In the genomic region with DNA sequence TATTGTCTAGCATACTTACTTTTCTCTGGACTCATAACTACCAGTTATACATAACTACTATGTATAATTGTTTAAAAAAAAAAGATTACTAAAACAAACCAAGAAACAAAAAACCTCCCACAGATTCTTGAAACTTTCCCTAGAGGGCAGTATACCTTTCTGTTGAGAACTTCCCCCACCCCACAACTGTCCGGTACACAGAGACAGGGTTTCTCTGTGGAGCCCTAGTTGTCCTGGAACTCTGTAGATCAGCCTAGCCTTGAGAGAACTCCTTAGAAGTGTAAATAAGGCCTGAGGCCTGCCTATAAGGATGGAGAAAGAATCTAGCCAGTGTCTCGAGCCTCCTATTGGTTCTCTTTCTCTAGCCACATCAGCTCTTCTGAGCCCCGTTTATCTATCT, we compare ENCODE assay signal across 13 mouse cellular contexts. TPM values are rescaled to one million over a fixed set of nuclear protein-coding genes. Genes with fewer than 3 reads are reported as not detected.
A peak's percentile ranks its signal among the peaks of the same experiment; 100 is the strongest.
DNase-seq lines count a peak whose midpoint lies in the region; ATAC-seq and TF ChIP-seq lines count a peak whose summit lies in the region.
"Had no signal": no experiment of that assay in that cellular context is flagged by ENCODE, and none has a peak within 500 bp of the region (broad histone marks: within the 10 kb centered on the region; RNA-seq: fewer than 3 reads in every experiment).

No protein-coding gene starts in this region.

- no peaks in the 10 kb centered on the region for H3K9me3 ChIP-seq in intestine, postnatal 0 days (ENCODE audit: control insufficient read depth)
- H3K9me3 ChIP-seq in intestine, embryonic 15.5 days: no peaks in the 10 kb centered on the region
- no peaks in the 10 kb centered on the region for H3K9me3 ChIP-seq in midbrain, embryonic 14.5 days (ENCODE audit: control insufficient read depth, low read length)
- no peaks in the 10 kb centered on the region for H3K9me3 ChIP-seq in midbrain, embryonic 16.5 days (replicated peaks; ENCODE audit: control insufficient read depth, low read length, poor library complexity, severe bottlenecking)
- H3K9me3 ChIP-seq: forebrain, embryonic 13.5 days; limb, embryonic 12.5 days had no signal

- 48% methylated on average over 3 of the region's 3 CpGs for WGBS in intestine, postnatal 0 days
- WGBS in intestine, embryonic 15.5 days: 44% methylated on average over 3 of the region's 3 CpGs
- 33% methylated on average over 3 of the region's 3 CpGs for WGBS in midbrain, embryonic 14.5 days
- WGBS in midbrain, embryonic 16.5 days: 32% methylated on average over 3 of the region's 3 CpGs

- TF ChIP-seq CTCF in intestine, postnatal 0 days (IDR thresholded peaks at IDR 0.05; ENCODE audit: low read depth): peak; percentile 67

- ATAC-seq in intestine, postnatal 0 days: no peak
- ATAC-seq in intestine, embryonic 15.5 days: no peak
- ATAC-seq in midbrain, embryonic 14.5 days (ENCODE audit: low FRiP score, low TSS enrichment): no peak
- ATAC-seq in midbrain, embryonic 16.5 days: no peak
- peak; percentile 47 for ATAC-seq in granulocyte monocyte progenitor cell, adult 5-6 weeks (replicated peaks; ENCODE audit: poor library complexity, severe bottlenecking)
- ATAC-seq: forebrain, embryonic 13.5 days; inflammation-experienced regulatory T-cells, adult 6 months had no signal

- peak; percentile 51 for DNase-seq in midbrain, embryonic 14.5 days
- no peak for DNase-seq in frontal cortex, adult 2 months (ENCODE audit: extremely low spot score in 1 of 2, low spot score in 1 of 2)
- no peak for DNase-seq in spleen, postnatal 14 days (ENCODE audit: low spot score in 2 of 2)
- DNase-seq: cerebellum, adult 18-20 months; thymus, postnatal 4 days had no signal

- H3K27ac ChIP-seq in intestine, postnatal 0 days (ENCODE audit: low read depth, low read length): no peak overlapping the region
- no peak overlapping the region for H3K27ac ChIP-seq in intestine, embryonic 15.5 days
- H3K27ac ChIP-seq in midbrain, embryonic 14.5 days (replicated peaks; ENCODE audit: low read depth, low read length): no peak overlapping the region
- H3K27ac ChIP-seq in midbrain, embryonic 16.5 days (ENCODE audit: low read length): no peak overlapping the region
- H3K27ac ChIP-seq: forebrain, embryonic 13.5 days; limb, embryonic 12.5 days had no signal

- no peak overlapping the region for H3K9ac ChIP-seq in intestine, postnatal 0 days (ENCODE audit: low read depth, low read length)
- H3K9ac ChIP-seq in intestine, embryonic 15.5 days: no peak overlapping the region
- no peak overlapping the region for H3K9ac ChIP-seq in midbrain, embryonic 14.5 days (replicated peaks; ENCODE audit: low read length)
- no peak overlapping the region for H3K9ac ChIP-seq in midbrain, embryonic 16.5 days (ENCODE audit: low read depth, low read length)
- H3K9ac ChIP-seq: forebrain, embryonic 13.5 days; limb, embryonic 12.5 days had no signal

- no peaks in the 10 kb centered on the region for H3K27me3 ChIP-seq in intestine, postnatal 0 days (replicated peaks; ENCODE audit: control insufficient read depth, insufficient read depth, low read length)
- no peaks in the 10 kb centered on the region for H3K27me3 ChIP-seq in intestine, embryonic 15.5 days (replicated peaks)
- peaks cover 8% of the 10 kb centered on the region for H3K27me3 ChIP-seq in midbrain, embryonic 14.5 days (ENCODE audit: control insufficient read depth, insufficient read depth, low read length)
- peaks cover 6% of the 10 kb centered on the region for H3K27me3 ChIP-seq in midbrain, embryonic 16.5 days (ENCODE audit: control insufficient read depth, insufficient read depth, low read depth, low read length)

- H3K4me1 ChIP-seq in intestine, postnatal 0 days (replicated peaks; ENCODE audit: control insufficient read depth, insufficient read depth, low read length): no peaks in the 10 kb centered on the region
- H3K4me1 ChIP-seq in intestine, embryonic 15.5 days (replicated peaks): peaks cover 8% of the 10 kb centered on the region; the same call in 1 of the 2 replicates
- 0 out of 2 replicates have a peak, but pooled peaks cover 3% of the 10 kb centered on the region for H3K4me1 ChIP-seq in midbrain, embryonic 14.5 days (ENCODE audit: control insufficient read depth, insufficient read depth, low read length)
- H3K4me1 ChIP-seq in midbrain, embryonic 16.5 days (ENCODE audit: control insufficient read depth, insufficient read depth, low read length): peaks cover 3% of the 10 kb centered on the region; the same call in 1 of the 2 replicates

- no peaks in the 10 kb centered on the region for H3K36me3 ChIP-seq in intestine, postnatal 0 days (ENCODE audit: control insufficient read depth, insufficient read depth)
- H3K36me3 ChIP-seq in intestine, embryonic 15.5 days: no peaks in the 10 kb centered on the region
- no peaks in the 10 kb centered on the region for H3K36me3 ChIP-seq in midbrain, embryonic 14.5 days (ENCODE audit: control insufficient read depth, insufficient read depth, low read length)
- no peaks in the 10 kb centered on the region for H3K36me3 ChIP-seq in midbrain, embryonic 16.5 days (ENCODE audit: control insufficient read depth, insufficient read depth, low read length)
- H3K36me3 ChIP-seq: limb, embryonic 12.5 days had no signal

- no peak overlapping the region for H3K4me2 ChIP-seq in intestine, postnatal 0 days (replicated peaks; ENCODE audit: low read depth)
- no peak overlapping the region for H3K4me2 ChIP-seq in intestine, embryonic 15.5 days (replicated peaks)
- H3K4me2 ChIP-seq in midbrain, embryonic 14.5 days (ENCODE audit: low read length): no peak overlapping the region
- H3K4me2 ChIP-seq in midbrain, embryonic 16.5 days (ENCODE audit: low read length): no peak overlapping the region
- H3K4me2 ChIP-seq: forebrain, embryonic 13.5 days; limb, embryonic 12.5 days had no signal

- H3K4me3 ChIP-seq in intestine, postnatal 0 days (ENCODE audit: low read depth, low read length): no peak overlapping the region
- no peak overlapping the region for H3K4me3 ChIP-seq in intestine, embryonic 15.5 days (replicated peaks)
- H3K4me3 ChIP-seq in midbrain, embryonic 14.5 days (replicated peaks; ENCODE audit: low read depth, low read length): no peak overlapping the region
- H3K4me3 ChIP-seq in midbrain, embryonic 16.5 days (ENCODE audit: low read depth, low read length): no peak overlapping the region
- H3K4me3 ChIP-seq: forebrain, embryonic 13.5 days; limb, embryonic 12.5 days; myocyte had no signal

RNA-seq across cellular contexts. Expression of a gene that starts 13.7 kb away (rescaled TPM):
- 0.80 and 1.1 TPM in 2 replicates for polyA plus RNA-seq in intestine, postnatal 0 days (2015; fragmentation: Nextera tagmentation; extraction: Ambion mirVana)
- polyA plus RNA-seq in intestine, embryonic 15.5 days (2015; fragmentation: Nextera tagmentation; extraction: Ambion mirVana): 1.1 and 1.3 TPM in 2 replicates
- polyA plus RNA-seq in midbrain, embryonic 14.5 days (2014; fragmentation: Nextera tagmentation; extraction: Ambion mirVana): 0.39 and 0.51 TPM in 2 replicates
- 0.20 and 0.63 TPM in 2 replicates for polyA plus RNA-seq in midbrain, embryonic 16.5 days (2015; fragmentation: Nextera tagmentation; extraction: Ambion mirVana)
- total RNA-seq in granulocyte monocyte progenitor cell, adult 5-6 weeks (2014; fragmentation: Nextera tagmentation): 2.0 TPM in 1 of 2 replicates, not detected in the other
- total RNA-seq in granulocyte monocyte progenitor cell, adult 5-6 weeks (2017): not detected in 2 replicates
- polyA plus RNA-seq in frontal cortex, adult 2 months (2012; rRNA removed): 1.4 and 2.2 TPM in 2 replicates
- polyA plus RNA-seq: inflammation-experienced regulatory T-cells, adult 6 months had no signal

RNA-seq across cellular contexts. Expression of a gene that starts 13.9 kb away (rescaled TPM):
- 439 and 453 TPM in 2 replicates for polyA plus RNA-seq in intestine, postnatal 0 days (2015; fragmentation: Nextera tagmentation; extraction: Ambion mirVana)
- 360 and 387 TPM in 2 replicates for polyA plus RNA-seq in intestine, embryonic 15.5 days (2015; fragmentation: Nextera tagmentation; extraction: Ambion mirVana)
- 295 and 310 TPM in 2 replicates for polyA plus RNA-seq in midbrain, embryonic 14.5 days (2014; fragmentation: Nextera tagmentation; extraction: Ambion mirVana)
- polyA plus RNA-seq in midbrain, embryonic 16.5 days (2015; fragmentation: Nextera tagmentation; extraction: Ambion mirVana): 284 and 311 TPM in 2 replicates
- total RNA-seq in granulocyte monocyte progenitor cell, adult 5-6 weeks (2014; fragmentation: Nextera tagmentation): 119 and 151 TPM in 2 replicates
- 110 and 112 TPM in 2 replicates for total RNA-seq in granulocyte monocyte progenitor cell, adult 5-6 weeks (2017)
- polyA plus RNA-seq in frontal cortex, adult 2 months (2012; rRNA removed): 206 and 256 TPM in 2 replicates

RNA-seq across cellular contexts. Expression of a gene that starts 31.8 kb away (rescaled TPM):
- 29.1 and 29.9 TPM in 2 replicates for polyA plus RNA-seq in intestine, postnatal 0 days (2015; fragmentation: Nextera tagmentation; extraction: Ambion mirVana)
- polyA plus RNA-seq in intestine, embryonic 15.5 days (2015; fragmentation: Nextera tagmentation; extraction: Ambion mirVana): 16.4 and 18.5 TPM in 2 replicates
- 20.0 and 20.5 TPM in 2 replicates for polyA plus RNA-seq in midbrain, embryonic 14.5 days (2014; fragmentation: Nextera tagmentation; extraction: Ambion mirVana)
- 15.1 and 20.7 TPM in 2 replicates for polyA plus RNA-seq in midbrain, embryonic 16.5 days (2015; fragmentation: Nextera tagmentation; extraction: Ambion mirVana)
- 11.7 and 11.8 TPM in 2 replicates for total RNA-seq in granulocyte monocyte progenitor cell, adult 5-6 weeks (2014; fragmentation: Nextera tagmentation)
- 13.7 TPM in 2 replicates for total RNA-seq in granulocyte monocyte progenitor cell, adult 5-6 weeks (2017)
- polyA plus RNA-seq in frontal cortex, adult 2 months (2012; rRNA removed): 514 and 520 TPM in 2 replicates
- polyA plus RNA-seq: inflammation-experienced regulatory T-cells, adult 6 months had no signal

RNA-seq across cellular contexts. Expression of a gene that starts 49.5 kb away (rescaled TPM):
- polyA plus RNA-seq in intestine, postnatal 0 days (2015; fragmentation: Nextera tagmentation; extraction: Ambion mirVana): 30.9 and 38.9 TPM in 2 replicates
- 9.2 and 10.5 TPM in 2 replicates for polyA plus RNA-seq in intestine, embryonic 15.5 days (2015; fragmentation: Nextera tagmentation; extraction: Ambion mirVana)
- 0.34 and 0.39 TPM in 2 replicates for polyA plus RNA-seq in midbrain, embryonic 14.5 days (2014; fragmentation: Nextera tagmentation; extraction: Ambion mirVana)
- 0.38 and 0.47 TPM in 2 replicates for polyA plus RNA-seq in midbrain, embryonic 16.5 days (2015; fragmentation: Nextera tagmentation; extraction: Ambion mirVana)
- not detected in 2 replicates for total RNA-seq in granulocyte monocyte progenitor cell, adult 5-6 weeks (2014; fragmentation: Nextera tagmentation)
- total RNA-seq in granulocyte monocyte progenitor cell, adult 5-6 weeks (2017): 0.10 and 0.17 TPM in 2 replicates
- 0.10 and 0.17 TPM in 2 replicates for polyA plus RNA-seq in frontal cortex, adult 2 months (2012; rRNA removed)

RNA-seq across cellular contexts. Expression of a gene that starts 50.5 kb away (rescaled TPM):
- polyA plus RNA-seq in intestine, postnatal 0 days (2015; fragmentation: Nextera tagmentation; extraction: Ambion mirVana): 1.9 and 2.9 TPM in 2 replicates
- polyA plus RNA-seq in intestine, embryonic 15.5 days (2015; fragmentation: Nextera tagmentation; extraction: Ambion mirVana): 1.7 and 1.8 TPM in 2 replicates
- polyA plus RNA-seq in midbrain, embryonic 14.5 days (2014; fragmentation: Nextera tagmentation; extraction: Ambion mirVana): 2.7 and 4.2 TPM in 2 replicates
- polyA plus RNA-seq in midbrain, embryonic 16.5 days (2015; fragmentation: Nextera tagmentation; extraction: Ambion mirVana): 7.8 and 9.2 TPM in 2 replicates
- 1.7 and 3.8 TPM in 2 replicates for total RNA-seq in granulocyte monocyte progenitor cell, adult 5-6 weeks (2014; fragmentation: Nextera tagmentation)
- 0.47 and 1.5 TPM in 2 replicates for total RNA-seq in granulocyte monocyte progenitor cell, adult 5-6 weeks (2017)
- polyA plus RNA-seq in frontal cortex, adult 2 months (2012; rRNA removed): 1.4 and 3.8 TPM in 2 replicates

Comparison
In these comparisons a context has a peak if more than half of its experiments do, and no peak if none do; other contexts are left out.
1. RNA of a gene that starts 31.8 kb away (polyA plus RNA-seq): 514 to 520 TPM in frontal cortex, adult 2 months; 29.1 to 29.9 TPM in intestine, postnatal 0 days, 15.1 to 20.7 TPM in midbrain, embryonic 16.5 days, 20.0 to 20.5 TPM in midbrain, embryonic 14.5 days and 16.4 to 18.5 TPM in intestine, embryonic 15.5 days; every median in the first group is over 10 times any median in the second.